Mouse (Mus musculus) left cerebral cortex, postnatal 4 days (tissue): Measurements from ENCODE around the gene Gramd4. TPM values are rescaled to one million over a fixed set of nuclear protein-coding genes. Genes with fewer than 3 reads are reported as not detected.
"Not testable (repeated sequence)": the region's sequence is repeated elsewhere in the genome, so short reads cannot be mapped to it uniquely, and the experiment has no call there.

Experiments
- DNase-seq: peaks from one replicate; pipeline ENCODE4 v3.0.0-alpha.2; 2022
- intact Hi-C: fragments of 180-260 bp; cut with DNase I; formaldehyde crosslinking; loops from one replicate; pipeline ENCODE4 v1.15.1; 2025
- total RNA-seq, 2 experiments: library from RNA; stranded (reverse); gene quantifications; 2 replicates each; pipeline ENCODE4 v1.2.3; 2021

Gene Gramd4
- total RNA-seq, 2 experiments from 2014 or later = 52.0 to 57.8 TPM

GRCm38 (mm10) chr15:86153481-86153960 lies 96.0 kb downstream of the Gramd4 start:
- intact Hi-C loops = loop anchor here (5.0 kb wide), 1 partner anchor 1269 kb away; no protein-coding TSS in a partner anchor
- no peak for DNase-seq

DNA sequence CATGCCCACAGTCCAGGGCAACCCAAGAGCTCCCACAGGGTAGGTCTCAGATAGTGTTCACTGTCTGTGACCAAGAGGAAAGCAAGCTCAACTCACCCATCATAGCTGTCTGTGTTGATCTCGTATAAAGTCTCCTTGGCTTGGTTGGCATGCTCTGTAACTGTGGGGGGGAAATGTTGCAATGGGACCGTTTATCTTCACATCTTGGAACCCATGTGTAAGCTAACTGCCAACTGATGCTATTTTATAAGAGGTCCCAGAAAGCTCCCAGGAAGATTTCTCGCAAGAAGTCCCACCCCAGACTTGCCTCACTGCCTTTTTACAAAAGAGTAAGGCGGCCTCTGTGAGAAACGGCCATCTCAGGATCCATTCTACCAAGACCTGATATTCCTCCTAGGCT lies 99.0 kb downstream of the Gramd4 start:
- no peak for DNase-seq
- intact Hi-C loops = no loop called here

DNA sequence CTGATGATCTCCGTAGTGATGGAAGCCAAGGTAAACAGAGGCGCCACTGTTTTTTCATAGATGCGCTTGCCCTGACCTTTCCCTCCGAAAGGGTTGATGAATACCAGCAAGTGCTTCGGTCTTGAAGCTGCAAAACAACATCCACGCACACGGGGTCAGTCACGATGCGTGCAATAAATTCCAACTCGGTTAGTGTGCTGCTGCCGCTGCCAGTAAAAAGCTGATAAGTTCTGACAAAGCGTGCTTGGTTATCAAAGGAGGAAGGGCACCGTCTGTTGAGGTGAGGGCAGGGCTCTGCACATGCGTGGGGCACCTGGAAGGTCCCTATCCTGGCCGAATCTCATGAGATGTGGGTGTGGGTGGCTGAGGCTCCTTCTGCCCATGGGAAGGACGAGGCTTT lies 101.6 kb downstream of the Gramd4 start:
- intact Hi-C loops = no loop called here

GRCm38 (mm10) chr15:86159719-86160118 lies 102.2 kb downstream of the Gramd4 start:
- DNase-seq = no peak
- intact Hi-C loops = no loop called here

More for the DNA sequence above, 101.6 kb downstream of the Gramd4 start:
- DNase-seq = no peak

DNA sequence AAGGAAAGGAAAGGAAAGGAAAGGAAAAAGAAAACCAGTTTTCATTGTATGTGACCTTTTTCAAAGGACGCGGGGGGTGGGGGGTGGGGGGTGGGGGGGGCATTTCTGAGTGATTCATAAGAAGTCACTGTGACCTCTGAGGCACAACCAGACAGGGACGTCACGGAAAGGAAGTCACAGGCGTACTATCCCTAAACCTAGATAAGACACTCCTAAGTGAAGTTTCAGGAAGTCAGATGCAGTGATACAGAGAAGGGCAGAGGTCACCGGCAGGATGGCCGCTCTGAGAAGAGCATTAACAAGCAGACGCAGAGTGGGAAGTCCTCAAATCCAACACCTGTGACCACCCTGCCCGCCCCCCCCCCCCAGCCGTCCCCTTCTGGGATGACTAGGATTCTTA lies 103.4 kb downstream of the Gramd4 start:
- intact Hi-C loops = no loop called here
- no peak for DNase-seq

GRCm38 (mm10) chr15:86161800-86162199 lies 104.3 kb downstream of the Gramd4 start:
- DNase-seq, intact Hi-C loops: not testable (repeated sequence)

GRCm38 (mm10) chr15:86164718-86165345 lies 107.3 kb downstream of the Gramd4 start:
- DNase-seq = no peak
- intact Hi-C loops = no loop called here

GRCm38 (mm10) chr15:86165811-86166590 lies 108.5 kb downstream of the Gramd4 start:
- intact Hi-C loops = no loop called here
- DNase-seq = no peak

DNA sequence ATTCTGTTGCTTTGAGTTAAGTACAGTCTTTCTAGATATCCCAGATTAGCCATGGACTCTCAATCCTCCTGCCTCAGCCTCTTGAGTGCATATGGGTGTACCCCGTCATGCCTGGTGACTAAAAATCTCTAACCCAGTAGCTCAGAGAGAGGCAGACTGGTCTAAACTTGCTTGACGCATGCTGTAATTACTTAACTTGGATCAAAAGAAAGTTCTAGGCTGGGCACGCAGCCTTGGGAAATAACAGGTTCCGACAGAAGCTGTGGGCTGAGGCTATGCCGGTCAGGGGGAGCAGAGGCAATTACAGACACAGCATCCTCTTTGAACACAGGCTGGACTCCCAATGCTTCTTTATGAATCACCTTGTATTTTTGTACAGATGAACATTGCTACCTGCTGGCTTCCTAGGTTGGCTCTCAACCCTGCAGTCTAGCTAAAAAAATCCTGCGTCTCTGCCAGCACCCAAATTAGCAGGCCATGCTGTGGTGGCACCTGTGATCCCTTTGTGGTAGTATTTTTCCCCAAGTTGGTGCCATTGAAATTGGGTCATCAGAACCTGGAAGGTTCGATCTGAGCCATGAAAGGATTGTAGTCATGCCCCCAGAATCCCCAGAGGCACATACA lies 109.6 kb downstream of the Gramd4 start:
- intact Hi-C loops = no loop called here
- no peak for DNase-seq

GRCm38 (mm10) chr15:86167787-86168504 lies 110.5 kb downstream of the Gramd4 start:
- no peak for DNase-seq
- intact Hi-C loops = no loop called here

DNA sequence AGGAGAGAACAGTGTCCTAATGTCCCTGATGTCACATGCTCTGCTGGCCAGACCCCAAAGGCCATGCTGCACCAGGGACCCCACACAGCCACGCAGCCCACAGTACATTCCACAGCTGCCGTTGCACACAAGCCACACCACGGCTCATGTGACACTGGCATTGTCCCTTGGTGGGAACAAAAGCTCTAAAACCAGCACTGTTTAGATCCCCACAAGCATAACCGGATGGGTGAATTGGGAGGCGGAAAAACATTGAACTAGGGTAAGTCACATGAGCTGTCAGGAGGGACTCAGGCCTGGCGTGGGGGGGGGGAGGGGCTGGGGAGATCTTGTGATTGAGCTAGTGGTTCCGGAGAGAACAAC lies 111.0 kb downstream of the Gramd4 start:
- intact Hi-C loops = no loop called here
- no peak for DNase-seq

GRCm38 (mm10) chr15:86168941-86169816 lies 111.7 kb downstream of the Gramd4 start:
- intact Hi-C loops = no loop called here
- DNase-seq = no peak

- intact Hi-C loops = no loop called here
- no peak for DNase-seq
Observed at GRCm38 (mm10) chr15:86169817-86170110, 112.3 kb downstream of the Gramd4 start.

GRCm38 (mm10) chr15:86171316-86171715 lies 113.8 kb downstream of the Gramd4 start:
- intact Hi-C loops = no loop called here
- DNase-seq = no peak

DNA sequence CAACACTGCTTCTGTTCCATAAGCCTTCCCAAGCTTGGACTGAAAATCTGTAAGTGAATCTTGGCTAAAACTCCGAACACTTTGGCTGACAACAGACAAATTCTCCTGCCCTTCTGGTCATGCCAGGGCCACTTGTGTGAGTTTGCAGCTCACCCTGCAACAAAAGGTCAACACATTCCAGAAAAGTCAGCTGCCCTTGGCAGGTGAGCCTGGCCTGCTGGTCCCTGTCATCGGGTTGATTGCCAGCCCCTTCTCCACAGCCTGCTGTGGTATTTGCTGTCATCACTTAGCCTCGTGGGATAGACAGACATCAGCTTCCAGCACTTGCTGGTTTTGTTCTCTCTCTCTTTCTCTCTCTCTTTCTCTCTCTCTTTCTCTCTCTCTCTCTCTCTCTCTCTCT lies 114.6 kb downstream of the Gramd4 start:
- intact Hi-C loops = no loop called here
- no peak for DNase-seq

GRCm38 (mm10) chr15:86172526-86172925 lies 115.0 kb downstream of the Gramd4 start:
- intact Hi-C loops = no loop called here
- no peak for DNase-seq

DNA sequence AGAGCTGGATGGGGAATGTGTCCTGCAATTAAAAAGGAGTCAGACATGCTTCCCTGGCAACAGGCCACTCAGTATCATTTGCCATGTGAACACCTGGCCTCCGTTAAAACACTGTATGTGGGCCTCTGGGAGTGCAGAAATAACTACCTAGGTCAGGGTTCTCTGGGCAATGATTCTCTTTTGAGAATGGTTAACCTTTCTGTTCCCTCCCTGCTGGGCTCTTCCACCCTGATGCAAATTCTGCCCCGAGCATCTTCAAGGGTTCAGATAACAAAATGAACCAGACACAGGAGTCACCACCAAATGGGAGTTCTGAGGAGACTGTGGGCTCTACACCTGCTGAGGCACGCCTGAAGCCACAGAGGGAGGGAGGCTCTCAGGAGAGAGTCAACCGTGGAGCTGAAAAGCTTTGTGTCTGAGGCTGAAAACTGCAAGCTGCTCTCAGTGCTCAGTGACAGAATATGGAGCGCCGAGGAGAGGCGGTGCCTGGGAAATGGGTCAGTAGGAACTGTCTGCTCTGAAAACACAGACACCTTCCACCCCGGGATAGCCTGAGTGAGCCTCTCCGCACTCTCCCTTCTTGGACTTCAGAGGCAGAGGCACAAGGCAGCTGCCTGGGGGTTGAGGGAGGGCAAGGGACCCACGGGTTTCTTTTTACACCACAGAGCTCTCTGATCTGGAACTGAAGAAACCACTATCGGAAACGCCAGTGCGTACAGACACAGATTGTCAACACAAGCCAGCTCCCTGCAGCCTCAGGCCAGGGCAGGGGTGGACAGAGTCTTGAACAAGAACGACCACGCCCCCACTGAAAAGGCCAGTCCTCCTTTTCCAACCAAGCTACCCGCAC lies 115.9 kb downstream of the Gramd4 start:
- intact Hi-C loops = no loop called here
- no peak for DNase-seq

- intact Hi-C loops = no loop called here
- DNase-seq = no peak
Observed at GRCm38 (mm10) chr15:86175253-86176050, 118.0 kb downstream of the Gramd4 start.

- intact Hi-C loops = no loop called here
- DNase-seq = no peak
Observed at GRCm38 (mm10) chr15:86176166-86176565, 118.7 kb downstream of the Gramd4 start.
